Mouse (Mus musculus): ENCODE results near the gene Pank3.

DNA sequence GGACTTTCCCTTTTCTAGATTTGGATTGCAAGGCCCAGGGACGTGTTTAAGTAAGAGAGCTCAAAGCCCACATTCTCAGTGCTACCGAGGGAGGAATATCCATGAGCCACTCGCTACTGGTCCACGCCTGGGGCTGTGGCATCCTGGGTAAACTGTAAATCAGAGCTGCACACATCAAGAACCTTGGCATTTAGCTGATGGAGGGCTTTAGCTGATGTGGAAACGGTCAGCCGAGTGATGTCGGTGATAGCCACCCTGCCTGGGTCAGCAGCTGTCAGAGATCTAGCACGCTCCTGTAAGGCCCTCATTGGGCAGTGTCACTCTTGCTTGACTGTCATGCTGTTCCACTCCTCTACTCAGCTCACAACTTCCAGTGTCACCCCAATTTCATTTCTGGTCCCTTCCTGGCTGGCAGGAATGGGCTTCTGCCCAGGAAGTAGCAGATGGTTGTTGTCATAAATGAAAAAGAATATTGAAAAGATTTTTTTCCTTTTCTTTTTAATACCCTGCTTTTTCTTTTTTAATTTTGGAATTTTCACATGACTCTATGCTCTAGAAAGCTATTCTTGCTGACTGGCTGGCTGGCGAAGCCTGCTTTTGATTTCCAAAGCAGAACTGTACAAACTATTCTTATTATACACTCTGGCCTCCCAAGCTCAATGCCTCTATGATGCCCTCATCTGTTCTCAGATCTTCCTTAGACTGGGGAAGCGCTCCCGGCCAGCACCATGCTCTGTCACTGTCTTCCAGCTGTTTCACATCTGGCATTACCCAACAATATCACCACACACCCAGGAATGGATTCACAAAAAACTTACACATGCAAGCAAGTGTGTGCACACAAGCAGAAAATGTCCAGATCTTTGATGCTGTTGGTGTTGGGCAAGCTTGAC is 12.6 kb upstream of the Pank3 start:
- TF ChIP-seq MYOG (IDR thresholded peaks at IDR 0.05; ENCODE audit: control insufficient read depth, extremely low read depth, insufficient read length) (no peak), MAX (IDR thresholded peaks at IDR 0.05) (no peak), CTCF (IDR thresholded peaks at IDR 0.05; ENCODE audit: control insufficient read depth, insufficient read depth, insufficient read length) (no peak), MYOD1 (IDR thresholded peaks at IDR 0.05; ENCODE audit: control insufficient read depth, insufficient read length, low read depth) (no peak), CEBPB (IDR thresholded peaks at IDR 0.05; ENCODE audit: low read depth) (no peak), USF1 (IDR thresholded peaks at IDR 0.05; ENCODE audit: low read depth) (no peak)

Data from C2C12 (cell line).